Mouse (Mus musculus) hindbrain, embryonic 13.5 days (tissue): Measurements from ENCODE around the gene Gadd45b. TPM values are rescaled to one million over a fixed set of nuclear protein-coding genes. Genes with fewer than 3 reads are reported as not detected.

Source experiments
- ATAC-seq: fragments of 200-750 bp; cut with Nextera tagmentation; 2 replicates; pipeline ENCODE4 v1.8.0; 2017; ENCODE audit warnings: moderate TSS enrichment; ENCODE audit not compliant: low FRiP score
- H3K27ac ChIP-seq: fragments of 300-500 bp; sonication (generic); 2 replicates; pipeline ENCODE4 v1.5.1; 2015; ENCODE audit warnings: inconsistent platforms, mild to moderate bottlenecking, moderate library complexity
- H3K27me3 ChIP-seq: fragments of 300-500 bp; sonication (generic); 2 replicates; pipeline ENCODE4 v1.6.1; 2015; ENCODE audit warnings: mild to moderate bottlenecking, inconsistent platforms
- H3K36me3 ChIP-seq: fragments of 300-500 bp; sonication (generic); 2 replicates; pipeline ENCODE4 v1.6.1; 2015; ENCODE audit warnings: mild to moderate bottlenecking, inconsistent platforms
- H3K4me1 ChIP-seq: fragments of 300-500 bp; sonication (generic); replicated peaks from 2 replicates; pipeline ENCODE4 v1.6.1; 2015; ENCODE audit warnings: inconsistent platforms
- H3K4me2 ChIP-seq: fragments of 300-500 bp; sonication (generic); 2 replicates; pipeline ENCODE4 v1.6.1; 2015; ENCODE audit warnings: inconsistent platforms, mild to moderate bottlenecking, moderate library complexity
- H3K4me3 ChIP-seq: fragments of 300-500 bp; sonication (generic); 2 replicates; pipeline ENCODE4 v1.5.1; 2015; ENCODE audit warnings: mild to moderate bottlenecking, inconsistent platforms
- H3K9ac ChIP-seq: fragments of 300-500 bp; sonication (generic); 2 replicates; pipeline ENCODE4 v1.6.1; 2015; ENCODE audit warnings: mild to moderate bottlenecking, inconsistent platforms
- H3K9me3 ChIP-seq: fragments of 300-500 bp; sonication (generic); 2 replicates; pipeline ENCODE4 v1.6.1; 2016; ENCODE audit warnings: inconsistent platforms
- WGBS: fragments of 180-500 bp; shearing (Covaris S2); methylation state at CpG from one replicate; pipeline ENCODE4 v1.1.7; 2015; 5-methylcytosine and 5-hydroxymethylcytosine counted together
- polyA plus RNA-seq: library from polyadenylated mRNA; unstranded; fragments of >200 nt; fragmentation: Nextera tagmentation; extraction: Ambion mirVana; gene quantifications from 2 replicates; pipeline ENCODE4 v1.2.1, GENCODE M21; 2015

The Gadd45b gene
- polyA plus RNA-seq, 1 experiment from 2014 or later = 8.1 TPM

GRCm38 (mm10) chr10:80932206-80932605, 2.3 kb downstream of the Gadd45b start:
- Histone ChIP-seq H3K9me3 (no peaks in the 10 kb centered on the region), H3K4me3 (peak overlapping the region; percentile 44), H3K27me3 (peaks cover 71% of the 10 kb centered on the region), H3K36me3 (no peaks in the 10 kb centered on the region), H3K9ac (0 out of 2 replicates have a peak overlapping the region, but pooled peaks have one; percentile 39), H3K4me2 (peak overlapping the region; percentile 82), H3K4me1 (peaks cover 80% of the 10 kb centered on the region), H3K27ac (no peak overlapping the region)
- no peak for ATAC-seq
- WGBS = 1% methylated on average over 20 of the region's 20 CpGs

DNA sequence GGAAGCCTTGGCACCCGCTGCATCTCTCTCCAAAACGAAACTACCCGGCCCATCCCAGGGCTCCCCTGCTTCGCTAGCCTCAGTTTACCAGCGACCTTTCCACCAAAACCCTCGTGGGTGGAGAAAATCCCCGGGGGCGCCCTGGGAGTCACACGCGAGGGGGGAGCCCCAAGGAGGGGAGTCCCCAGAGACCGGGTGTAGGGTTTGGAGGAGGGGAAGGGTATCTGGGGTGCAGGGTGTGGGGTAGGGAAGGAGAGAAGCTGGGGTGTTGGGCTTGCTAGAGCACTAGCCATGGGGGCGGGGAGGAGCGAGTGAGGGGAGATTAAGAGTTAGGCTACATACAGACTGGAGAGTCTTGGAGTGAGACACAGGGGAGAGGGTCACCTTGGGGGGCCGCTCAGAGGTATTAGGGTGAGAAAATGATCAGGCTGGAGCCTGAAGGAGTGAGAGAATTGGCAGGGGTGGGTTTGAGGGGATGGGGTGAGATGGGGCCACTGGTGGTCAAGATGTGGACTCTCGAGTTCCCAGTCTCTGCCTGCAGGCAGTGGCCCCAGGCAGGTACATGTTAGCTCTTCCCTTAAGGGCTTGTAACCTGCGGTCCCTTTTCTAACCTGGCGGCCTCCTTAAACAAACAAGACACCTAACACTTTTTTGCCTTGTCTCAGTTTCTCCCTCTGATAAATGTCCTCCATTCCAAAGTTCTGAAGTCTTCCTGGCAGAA, 3.0 kb downstream of the Gadd45b start:
- Histone ChIP-seq H3K27me3 (peaks cover 77% of the 10 kb centered on the region), H3K4me1 (peaks cover 86% of the 10 kb centered on the region), H3K4me3 (peak overlapping the region; percentile 44), H3K4me2 (peak overlapping the region; percentile 82), H3K9me3 (no peaks in the 10 kb centered on the region), H3K36me3 (no peaks in the 10 kb centered on the region), H3K27ac (no peak overlapping the region), H3K9ac (no peak overlapping the region)
- no peak for ATAC-seq
- WGBS = 2% methylated on average over 17 of the region's 17 CpGs

DNA sequence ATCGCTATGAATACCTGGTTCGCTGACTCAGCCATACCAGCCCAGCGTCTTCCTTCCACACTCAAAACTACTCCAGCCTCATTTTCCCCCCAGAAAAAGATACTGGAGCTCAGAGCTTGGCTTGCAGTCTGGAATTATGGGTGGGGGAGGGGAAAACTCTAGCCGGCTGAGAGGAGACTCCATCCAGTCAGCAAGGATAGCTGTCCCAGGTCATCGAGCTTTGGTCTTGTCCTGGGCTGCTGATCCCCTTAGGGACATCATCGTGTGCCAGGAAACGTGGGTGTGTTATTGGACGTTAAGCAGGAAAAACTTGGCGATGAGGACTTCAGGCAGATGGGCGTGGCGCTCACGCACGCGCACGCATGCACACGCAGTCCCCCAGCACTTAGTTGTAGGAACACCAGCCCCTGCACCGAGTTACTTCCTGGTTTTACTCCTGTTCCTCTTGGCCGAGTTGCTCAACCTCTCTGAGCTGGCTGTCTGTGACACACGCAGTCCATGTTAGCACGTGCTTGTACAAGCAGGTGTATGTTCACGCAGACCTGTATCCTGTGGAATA, 3.6 kb downstream of the Gadd45b start:
- Histone ChIP-seq H3K4me3 (peak overlapping the region; percentile 19), H3K27ac (no peak overlapping the region), H3K4me2 (peak overlapping the region; percentile 42), H3K36me3 (no peaks in the 10 kb centered on the region), H3K9ac (no peak overlapping the region), H3K4me1 (peaks cover 93% of the 10 kb centered on the region), H3K27me3 (peaks cover 84% of the 10 kb centered on the region), H3K9me3 (no peaks in the 10 kb centered on the region)
- WGBS = 4% methylated on average over 21 of the region's 21 CpGs
- no peak for ATAC-seq

DNA sequence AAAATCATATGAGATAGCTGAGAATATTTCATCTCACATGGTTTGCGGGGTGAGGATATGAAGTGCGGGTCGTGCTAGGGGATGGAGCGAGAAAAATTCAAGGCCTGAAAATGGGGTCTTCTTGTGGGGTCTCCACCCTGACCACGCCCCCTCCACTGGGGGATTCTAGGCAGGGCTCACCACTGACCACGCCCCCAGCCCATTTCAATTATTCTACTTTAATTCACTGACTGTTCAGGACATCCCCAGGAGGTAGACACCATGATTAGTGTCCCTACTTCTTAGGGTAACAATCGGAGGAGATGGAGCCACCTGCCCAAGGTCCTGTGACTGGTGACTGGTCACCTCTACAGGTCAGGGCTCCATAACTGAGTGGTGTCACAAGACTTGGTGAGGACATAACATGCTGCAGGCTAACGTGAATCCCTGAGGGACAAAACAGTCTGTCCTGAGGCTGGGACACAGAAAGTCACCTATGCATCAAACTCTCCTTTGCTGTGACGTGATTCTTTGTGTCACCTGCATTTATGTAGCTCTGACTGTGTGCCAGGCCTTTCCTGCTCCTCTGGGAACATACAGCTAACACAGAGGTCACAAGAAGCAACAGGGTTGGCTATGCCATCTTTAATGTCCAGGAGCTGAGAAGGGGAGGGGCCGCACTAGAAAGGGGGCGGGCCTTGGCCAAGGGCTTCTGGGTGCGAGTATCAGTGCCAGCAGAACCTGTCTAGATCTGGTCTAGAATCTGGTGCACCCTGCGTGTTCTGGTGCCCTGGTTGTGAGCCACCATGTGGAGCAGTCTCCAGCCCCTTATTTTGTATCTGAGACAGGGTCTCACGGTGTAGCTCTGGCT, 4.5 kb downstream of the Gadd45b start:
- Histone ChIP-seq H3K9ac (no peak overlapping the region), H3K27me3 (peaks cover 91% of the 10 kb centered on the region), H3K27ac (no peak overlapping the region), H3K4me2 (peak overlapping the region; percentile 42; the same call in 1 of the 2 replicates), H3K4me1 (peaks cover 95% of the 10 kb centered on the region), H3K4me3 (no peak overlapping the region), H3K9me3 (no peaks in the 10 kb centered on the region), H3K36me3 (no peaks in the 10 kb centered on the region)
- ATAC-seq = no peak
- 31% methylated on average over 14 of the region's 14 CpGs for WGBS

- H3K27me3 ChIP-seq = peaks cover 91% of the 10 kb centered on the region
Measured at GRCm38 (mm10) chr10:80935241-80935640, 5.4 kb downstream of the Gadd45b start.

GRCm38 (mm10) chr10:80935698-80936097, 5.8 kb downstream of the Gadd45b start:
- WGBS = 2% methylated on average over 17 of the region's 17 CpGs

More at GRCm38 (mm10) chr10:80935241-80935640, 5.4 kb downstream of the Gadd45b start:
- ATAC-seq = no peak
- peaks cover 99% of the 10 kb centered on the region for H3K4me1 ChIP-seq
- H3K4me3 ChIP-seq = no peak overlapping the region
- H3K9me3 ChIP-seq = no peaks in the 10 kb centered on the region
- 1% methylated on average over 3 of the region's 3 CpGs for WGBS
- H3K36me3 ChIP-seq = no peaks in the 10 kb centered on the region
- H3K4me2 ChIP-seq = no peak overlapping the region; the same call in 1 of the 2 replicates
- H3K27ac ChIP-seq = 0 out of 2 replicates have a peak overlapping the region, but pooled peaks have one; percentile 46
- no peak overlapping the region for H3K9ac ChIP-seq

GRCm38 (mm10) chr10:80936135-80936809, 6.4 kb downstream of the Gadd45b start:
- no peaks in the 10 kb centered on the region for H3K9me3 ChIP-seq
- H3K9ac ChIP-seq = peak overlapping the region; percentile 49
- no peaks in the 10 kb centered on the region for H3K36me3 ChIP-seq
- peak overlapping the region; percentile 58 for H3K27ac ChIP-seq
- H3K27me3 ChIP-seq = peaks cover 91% of the 10 kb centered on the region
- ATAC-seq = 0 out of 2 replicates have a peak, but pooled peaks have one; percentile 1
- peak overlapping the region; percentile 50 for H3K4me2 ChIP-seq
- H3K4me1 ChIP-seq = peaks cover 96% of the 10 kb centered on the region
- peak overlapping the region; percentile 15; the same call in 1 of the 2 replicates for H3K4me3 ChIP-seq
- WGBS = under 1% methylated on average over 37 of the region's 37 CpGs

More at GRCm38 (mm10) chr10:80935698-80936097, 5.8 kb downstream of the Gadd45b start:
- no peaks in the 10 kb centered on the region for H3K9me3 ChIP-seq
- peak overlapping the region; percentile 15; the same call in 1 of the 2 replicates for H3K4me3 ChIP-seq
- H3K9ac ChIP-seq = peak overlapping the region; percentile 49; the same call in 1 of the 2 replicates
- ATAC-seq = no peak
- H3K27me3 ChIP-seq = peaks cover 91% of the 10 kb centered on the region
- H3K4me1 ChIP-seq = peaks cover 99% of the 10 kb centered on the region
- H3K4me2 ChIP-seq = peak overlapping the region; percentile 50
- no peaks in the 10 kb centered on the region for H3K36me3 ChIP-seq
- peak overlapping the region; percentile 58 for H3K27ac ChIP-seq

GRCm38 (mm10) chr10:80936810-80937164, 6.9 kb downstream of the Gadd45b start:
- ATAC-seq = 0 out of 2 replicates have a peak, but pooled peaks have one; percentile 8
- 15% methylated on average over 6 of the region's 6 CpGs for WGBS
- peak overlapping the region; percentile 49 for H3K9ac ChIP-seq
- H3K4me1 ChIP-seq = peaks cover 91% of the 10 kb centered on the region
- H3K36me3 ChIP-seq = no peaks in the 10 kb centered on the region
- H3K4me3 ChIP-seq = peak overlapping the region; percentile 15; the same call in 1 of the 2 replicates
- peaks cover 90% of the 10 kb centered on the region for H3K27me3 ChIP-seq
- peak overlapping the region; percentile 60; the same call in 1 of the 2 replicates for H3K27ac ChIP-seq
- peak overlapping the region; percentile 50 for H3K4me2 ChIP-seq
- H3K9me3 ChIP-seq = no peaks in the 10 kb centered on the region

- peaks cover 83% of the 10 kb centered on the region for H3K27me3 ChIP-seq
- 22% methylated on average over 8 of the region's 8 CpGs for WGBS
- H3K36me3 ChIP-seq = no peaks in the 10 kb centered on the region
- no peak for ATAC-seq
- H3K9ac ChIP-seq = 0 out of 2 replicates have a peak overlapping the region, but pooled peaks have one; percentile 4
- H3K4me1 ChIP-seq = peaks cover 82% of the 10 kb centered on the region
- H3K9me3 ChIP-seq = no peaks in the 10 kb centered on the region
- 0 out of 2 replicates have a peak overlapping the region, but pooled peaks have one; percentile 15 for H3K4me2 ChIP-seq
- no peak overlapping the region for H3K4me3 ChIP-seq
- 0 out of 2 replicates have a peak overlapping the region, but pooled peaks have one; percentile 60 for H3K27ac ChIP-seq
Measured at GRCm38 (mm10) chr10:80937646-80938045, 7.8 kb downstream of the Gadd45b start.

DNA sequence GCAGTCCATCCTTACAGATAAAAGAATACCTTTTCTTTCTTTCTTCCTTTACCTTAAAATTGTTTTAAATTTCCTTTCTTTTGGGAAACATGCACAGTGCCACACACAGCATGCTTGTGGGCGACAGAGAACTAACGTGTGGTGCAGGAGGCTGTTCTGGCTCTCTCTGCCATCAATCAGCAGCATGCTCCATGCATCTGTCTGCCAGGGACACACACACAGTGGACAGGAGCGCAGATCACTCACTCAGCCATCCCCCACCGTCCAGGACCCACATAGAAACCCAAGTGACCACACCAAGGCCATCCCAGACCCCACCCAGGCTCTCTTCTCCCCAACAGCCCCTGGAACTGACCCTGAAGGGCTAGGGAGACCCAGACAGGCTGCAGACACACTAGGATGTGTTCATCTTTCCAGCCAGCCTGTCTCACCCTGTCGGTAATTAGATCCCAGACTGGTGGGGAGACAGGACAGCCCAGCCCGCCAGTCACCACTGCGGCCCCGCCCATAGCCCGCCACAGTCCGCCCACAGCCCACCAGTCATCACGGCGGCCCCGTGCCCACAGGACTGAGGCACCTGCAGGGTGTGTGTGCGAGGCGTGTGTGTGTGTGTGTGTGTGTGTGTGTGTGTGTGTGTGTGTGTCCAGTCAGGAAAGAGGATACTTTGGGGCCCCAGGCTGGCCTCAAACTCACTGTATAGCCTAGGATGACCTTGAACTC, 9.1 kb downstream of the Gadd45b start:
- peaks cover 72% of the 10 kb centered on the region for H3K27me3 ChIP-seq
- H3K4me3 ChIP-seq = peak overlapping the region; percentile 36
- H3K36me3 ChIP-seq = no peaks in the 10 kb centered on the region
- peak; percentile 41; the same call in 1 of the 2 replicates for ATAC-seq
- WGBS = 10% methylated on average over 15 of the region's 15 CpGs
- no peaks in the 10 kb centered on the region for H3K9me3 ChIP-seq
- peaks cover 69% of the 10 kb centered on the region for H3K4me1 ChIP-seq
- peak overlapping the region; percentile 69 for H3K27ac ChIP-seq
- H3K9ac ChIP-seq = peak overlapping the region; percentile 66
- peak overlapping the region; percentile 66 for H3K4me2 ChIP-seq

DNA sequence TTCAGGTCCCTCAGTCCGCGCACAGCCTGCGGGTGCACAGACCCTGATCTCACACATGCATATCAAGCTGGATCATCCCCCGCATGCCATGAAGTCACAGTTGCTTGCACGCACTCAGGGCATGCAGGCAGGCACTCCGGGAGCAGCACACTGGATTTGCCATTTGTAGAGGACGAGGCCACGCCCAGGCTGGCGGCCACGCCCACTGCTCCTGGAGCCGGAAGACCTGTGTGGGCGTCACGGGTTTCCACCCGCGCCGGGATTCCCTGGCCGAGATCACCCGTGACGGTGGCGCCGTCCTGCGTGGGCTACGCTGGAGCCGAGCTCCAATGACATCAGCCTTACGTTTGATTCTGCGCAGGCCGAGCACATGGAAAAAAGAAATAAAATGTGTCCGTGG, 9.8 kb downstream of the Gadd45b start:
- Histone ChIP-seq H3K9ac (peak overlapping the region; percentile 66), H3K27me3 (peaks cover 65% of the 10 kb centered on the region), H3K4me3 (peak overlapping the region; percentile 36), H3K36me3 (no peaks in the 10 kb centered on the region), H3K4me1 (peaks cover 62% of the 10 kb centered on the region), H3K9me3 (no peaks in the 10 kb centered on the region), H3K27ac (peak overlapping the region; percentile 69), H3K4me2 (peak overlapping the region; percentile 66)
- 5% methylated on average over 28 of the region's 28 CpGs for WGBS
- peak; percentile 52 for ATAC-seq
